Mouse (Mus musculus) limb, embryonic 15.5 days (tissue): ENCODE data around the gene Aktip. TPM values are rescaled to one million over a fixed set of nuclear protein-coding genes. Genes with fewer than 3 reads are reported as not detected.

Experiments used
- ATAC-seq: fragments of 200-750 bp; cut with Nextera tagmentation; 2 replicates; pipeline ENCODE4 v1.8.0; 2017; ENCODE audit warnings: low read depth, moderate TSS enrichment; ENCODE audit not compliant: insufficient number of reproducible peaks, low FRiP score, low TSS enrichment
- H3K27ac ChIP-seq: fragments of 300-500 bp; sonication (generic); 2 replicates; pipeline ENCODE4 v1.5.1; 2015; ENCODE audit warnings: moderate library complexity, mild to moderate bottlenecking, inconsistent platforms
- H3K27me3 ChIP-seq: fragments of 300-500 bp; sonication (generic); 2 replicates; pipeline ENCODE4 v1.6.1; 2015; ENCODE audit warnings: inconsistent platforms
- H3K36me3 ChIP-seq: fragments of 300-500 bp; sonication (generic); 2 replicates; pipeline ENCODE4 v1.6.1; 2015; ENCODE audit warnings: inconsistent platforms
- H3K4me1 ChIP-seq: fragments of 300-500 bp; sonication (generic); 2 replicates; pipeline ENCODE4 v1.6.1; 2015; ENCODE audit warnings: inconsistent platforms
- H3K4me2 ChIP-seq: fragments of 300-500 bp; sonication (generic); 2 replicates; pipeline ENCODE4 v1.6.1; 2015; ENCODE audit warnings: mild to moderate bottlenecking, inconsistent platforms
- H3K4me3 ChIP-seq: fragments of 300-500 bp; sonication (generic); 2 replicates; pipeline ENCODE4 v1.5.1; 2015; ENCODE audit warnings: mild to moderate bottlenecking, inconsistent platforms
- H3K9ac ChIP-seq: fragments of 300-500 bp; sonication (generic); 2 replicates; pipeline ENCODE4 v1.6.1; 2015; ENCODE audit warnings: inconsistent platforms
- H3K9me3 ChIP-seq: fragments of 300-500 bp; sonication (generic); 2 replicates; pipeline ENCODE4 v1.6.1; 2016; ENCODE audit warnings: inconsistent platforms
- WGBS: fragments of 180-500 bp; shearing (Covaris S2); methylation state at CpG from one replicate; pipeline ENCODE4 v1.1.7; 2015; 5-methylcytosine and 5-hydroxymethylcytosine counted together
- polyA plus RNA-seq: library from polyadenylated mRNA; unstranded; fragments of >200 nt; fragmentation: Nextera tagmentation; extraction: Ambion mirVana; gene quantifications from 2 replicates; pipeline ENCODE4 v1.2.1, GENCODE M21; 2015

Gene Aktip
- 63.6 and 65.5 TPM in 2 replicates for polyA plus RNA-seq

DNA sequence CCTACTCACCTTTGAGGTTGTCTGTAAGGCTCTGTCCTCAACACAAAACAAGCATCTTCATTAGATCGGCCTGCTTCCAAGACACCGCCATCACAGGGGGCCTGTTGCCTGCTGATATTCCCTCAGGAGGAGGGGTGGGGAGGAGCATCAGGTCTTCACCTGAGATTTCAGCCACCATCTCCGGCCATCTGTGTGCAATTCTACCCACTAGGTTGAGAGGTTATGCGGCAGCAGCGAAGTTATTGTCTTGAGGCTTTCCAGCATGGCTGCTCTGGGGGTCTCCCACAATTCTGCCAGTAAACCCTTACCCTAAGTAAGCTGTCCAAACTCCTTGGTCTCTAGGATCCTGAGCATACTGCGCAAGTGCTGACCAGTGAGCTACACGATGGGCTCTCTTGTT is at the start of gene Aktip:
Gene Aktip (minus strand): TSS at position 101 of the 400 bp plus-strand sequence.
- no peak within 1 kb of the TSS for H3K27ac ChIP-seq
- H3K9me3 ChIP-seq = no peaks in the 10 kb centered on the region
- H3K4me3 ChIP-seq = no peak within 1 kb of the TSS
- H3K36me3 ChIP-seq = no peaks in the 10 kb centered on the region
- no peak within 1 kb of the TSS for H3K9ac ChIP-seq
- H3K4me1 ChIP-seq = peaks cover 4% of the 10 kb centered on the region; the same call in 1 of the 2 replicates
- 95% methylated on average over 7 of the region's 7 CpGs for WGBS
- no peak for ATAC-seq
- H3K27me3 ChIP-seq = 0 out of 2 replicates have a peak, but pooled peaks cover 4% of the 10 kb centered on the region
- H3K4me2 ChIP-seq = no peak within 1 kb of the TSS

DNA sequence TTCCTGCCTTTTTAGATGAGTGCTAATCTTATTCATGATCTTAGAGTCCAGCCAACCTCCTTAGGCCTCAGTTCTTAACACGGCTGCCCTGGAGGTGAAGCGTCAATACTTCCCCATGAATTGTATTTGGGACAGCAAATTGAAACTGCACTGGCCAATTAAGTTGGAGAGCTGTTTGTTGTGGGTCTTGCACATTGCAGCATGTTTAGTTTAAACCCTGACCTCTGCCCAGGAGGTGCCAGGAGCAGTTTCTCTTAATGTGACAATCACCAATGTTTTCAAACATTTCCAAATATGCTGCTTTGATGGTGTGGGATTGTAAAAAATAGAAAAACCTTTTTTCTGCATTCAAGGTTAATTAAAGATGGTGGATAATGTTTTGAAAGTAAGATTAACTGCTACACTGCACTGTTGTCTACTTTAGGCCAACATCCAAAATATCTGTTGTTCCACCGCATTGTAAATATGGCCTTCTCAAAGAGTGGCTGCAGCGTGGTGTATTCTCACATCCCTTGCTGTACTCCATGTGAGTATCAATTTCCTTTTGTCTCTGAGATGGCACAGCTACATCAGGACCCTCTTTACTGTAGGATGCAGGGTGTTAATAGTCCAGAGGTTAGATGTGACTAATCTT is 46.2 kb upstream of the Aktip start:
- Histone ChIP-seq H3K4me2 (no peak overlapping the region), H3K4me3 (no peak overlapping the region), H3K4me1 (no peaks in the 10 kb centered on the region), H3K27ac (no peak overlapping the region), H3K27me3 (no peaks in the 10 kb centered on the region), H3K9ac (no peak overlapping the region), H3K9me3 (no peaks in the 10 kb centered on the region), H3K36me3 (peaks cover 16% of the 10 kb centered on the region)
- 64% methylated on average over 4 of the region's 4 CpGs for WGBS
- ATAC-seq = no peak

DNA sequence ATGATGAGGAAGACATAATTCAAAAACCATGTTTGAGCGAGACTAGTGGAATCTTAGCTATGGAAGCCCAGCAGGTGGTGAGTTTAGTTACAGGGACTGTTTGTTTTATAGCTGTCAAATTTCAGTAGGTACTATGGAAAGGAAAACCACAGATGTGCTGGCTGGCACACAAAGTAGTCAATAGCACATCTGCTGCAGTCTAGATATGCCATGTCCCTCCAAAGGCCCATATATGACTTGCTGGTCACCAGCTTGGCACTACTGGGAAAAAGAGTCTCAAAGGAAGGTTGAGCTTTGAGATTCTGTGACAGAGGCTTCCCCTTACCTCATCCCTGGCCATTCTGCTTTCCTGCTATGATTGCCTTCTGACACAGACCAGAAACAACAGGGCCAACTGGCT is 42.9 kb upstream of the Aktip start:
- H3K4me2 ChIP-seq = no peak overlapping the region
- no peaks in the 10 kb centered on the region for H3K4me1 ChIP-seq
- ATAC-seq = no peak
- peaks cover 6% of the 10 kb centered on the region; the same call in 1 of the 2 replicates for H3K36me3 ChIP-seq
- no peak overlapping the region for H3K27ac ChIP-seq
- no peaks in the 10 kb centered on the region for H3K9me3 ChIP-seq
- H3K9ac ChIP-seq = no peak overlapping the region
- no peak overlapping the region for H3K4me3 ChIP-seq
- 66% methylated on average over 1 of the region's 1 CpGs for WGBS
- no peaks in the 10 kb centered on the region for H3K27me3 ChIP-seq

DNA sequence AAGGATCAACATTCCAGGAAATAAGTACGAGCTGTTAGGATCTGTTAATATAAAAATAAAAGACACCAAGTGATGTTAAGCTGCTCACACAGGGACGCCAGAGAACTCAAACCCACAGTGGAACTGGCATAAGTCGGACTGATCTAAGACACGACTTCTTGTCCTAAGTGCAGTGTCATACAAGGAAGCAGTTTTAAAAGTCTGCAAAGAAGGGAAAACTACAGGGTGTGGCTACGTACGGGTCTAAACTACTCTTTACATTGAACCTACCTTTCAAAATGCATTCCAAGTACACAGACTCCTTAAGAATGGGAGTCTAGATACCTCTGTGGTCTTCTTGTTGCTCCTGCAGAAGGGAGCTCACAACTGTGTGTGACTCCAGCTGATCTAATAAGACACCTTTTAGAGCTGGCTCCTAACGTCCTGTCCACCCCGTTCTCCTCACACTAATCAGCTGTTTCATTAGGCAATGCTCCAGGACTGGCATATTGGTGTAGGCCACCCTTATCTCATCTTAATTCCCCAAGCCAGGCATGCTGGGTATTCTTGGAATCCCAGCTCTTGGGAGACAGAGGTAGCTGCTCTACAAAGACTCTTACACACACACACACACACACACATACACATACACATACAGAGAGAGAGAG is 42.2 kb upstream of the Aktip start:
- WGBS = 51% methylated on average over 8 of the region's 8 CpGs
- Histone ChIP-seq H3K4me3 (no peak overlapping the region), H3K9me3 (no peaks in the 10 kb centered on the region), H3K4me2 (no peak overlapping the region), H3K27me3 (no peaks in the 10 kb centered on the region), H3K9ac (no peak overlapping the region), H3K27ac (no peak overlapping the region), H3K4me1 (no peaks in the 10 kb centered on the region), H3K36me3 (peaks cover 6% of the 10 kb centered on the region; the same call in 1 of the 2 replicates)
- no peak for ATAC-seq

DNA sequence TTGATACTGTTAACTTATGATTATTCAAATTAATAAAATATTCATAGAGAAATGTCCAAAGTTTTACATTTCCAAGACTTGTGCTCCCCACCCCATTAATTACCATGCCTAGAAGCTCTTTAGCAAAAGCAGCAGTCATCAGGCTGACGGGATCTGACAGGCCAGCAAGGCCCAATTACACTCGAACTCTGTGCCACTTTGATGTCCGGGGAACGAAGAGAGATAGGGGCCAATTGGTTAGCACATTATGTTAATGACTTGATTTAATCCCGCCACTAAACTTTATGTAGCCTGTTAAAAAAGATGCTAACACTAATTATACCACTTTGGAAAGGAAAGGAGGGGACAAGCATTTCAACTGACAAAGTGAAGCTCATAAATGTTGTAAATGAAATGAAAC is 41.6 kb upstream of the Aktip start:
- no peak for ATAC-seq
- Histone ChIP-seq H3K9me3 (no peaks in the 10 kb centered on the region), H3K9ac (no peak overlapping the region), H3K36me3 (peaks cover 4% of the 10 kb centered on the region; the same call in 1 of the 2 replicates), H3K4me1 (no peaks in the 10 kb centered on the region), H3K4me3 (no peak overlapping the region), H3K27ac (no peak overlapping the region), H3K27me3 (no peaks in the 10 kb centered on the region), H3K4me2 (no peak overlapping the region)
- 42% methylated on average over 5 of the region's 5 CpGs for WGBS

DNA sequence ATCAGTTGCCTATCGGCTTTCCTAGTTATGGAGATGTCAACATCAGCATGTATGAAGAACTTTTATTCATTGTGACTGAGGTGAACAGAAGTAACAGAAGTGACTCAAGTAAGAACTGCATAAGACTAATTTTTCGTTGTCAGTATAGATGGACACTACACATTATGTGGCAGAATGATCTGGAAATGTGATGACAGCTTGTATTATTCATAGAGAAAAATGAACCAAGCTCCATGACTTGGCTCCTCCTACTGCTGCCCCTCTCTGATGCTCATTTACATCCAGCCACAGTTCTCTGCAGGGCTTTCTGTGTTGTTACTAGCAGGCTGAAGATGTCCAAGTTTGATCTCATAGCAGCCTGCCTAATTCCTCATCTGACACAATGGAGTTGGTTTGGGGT is 37.4 kb upstream of the Aktip start:
- H3K4me3 ChIP-seq = no peak overlapping the region
- H3K9me3 ChIP-seq = no peaks in the 10 kb centered on the region
- H3K9ac ChIP-seq = no peak overlapping the region
- H3K4me1 ChIP-seq = no peaks in the 10 kb centered on the region
- ATAC-seq = no peak
- H3K27me3 ChIP-seq = no peaks in the 10 kb centered on the region
- 71% methylated on average over 2 of the region's 2 CpGs for WGBS
- H3K4me2 ChIP-seq = no peak overlapping the region
- peaks cover 1% of the 10 kb centered on the region for H3K36me3 ChIP-seq
- no peak overlapping the region for H3K27ac ChIP-seq

DNA sequence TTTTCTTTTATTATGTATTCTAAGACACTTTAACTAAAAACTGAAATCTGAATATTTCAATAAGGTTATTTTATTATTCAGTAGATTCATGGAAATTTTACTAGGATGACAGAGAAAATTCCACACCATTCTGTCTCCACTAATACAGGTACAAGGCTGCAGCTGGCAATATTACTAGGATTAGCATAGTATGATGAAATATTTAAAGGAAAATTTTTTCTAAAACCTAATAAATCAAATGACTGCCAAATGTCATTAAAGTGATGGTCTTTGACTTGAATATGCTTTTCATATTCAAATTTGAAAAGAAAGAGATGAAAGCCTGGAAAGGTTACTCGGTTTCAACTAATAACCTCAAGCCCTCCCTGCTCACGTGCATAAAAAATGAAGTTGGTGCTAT is 34.3 kb upstream of the Aktip start:
- peaks cover 9% of the 10 kb centered on the region for H3K36me3 ChIP-seq
- H3K9me3 ChIP-seq = no peaks in the 10 kb centered on the region
- H3K4me2 ChIP-seq = no peak overlapping the region
- no peaks in the 10 kb centered on the region for H3K27me3 ChIP-seq
- no peak for ATAC-seq
- H3K4me1 ChIP-seq = no peaks in the 10 kb centered on the region
- WGBS = 67% methylated on average over 2 of the region's 2 CpGs
- H3K27ac ChIP-seq = no peak overlapping the region
- H3K9ac ChIP-seq = no peak overlapping the region
- H3K4me3 ChIP-seq = no peak overlapping the region

DNA sequence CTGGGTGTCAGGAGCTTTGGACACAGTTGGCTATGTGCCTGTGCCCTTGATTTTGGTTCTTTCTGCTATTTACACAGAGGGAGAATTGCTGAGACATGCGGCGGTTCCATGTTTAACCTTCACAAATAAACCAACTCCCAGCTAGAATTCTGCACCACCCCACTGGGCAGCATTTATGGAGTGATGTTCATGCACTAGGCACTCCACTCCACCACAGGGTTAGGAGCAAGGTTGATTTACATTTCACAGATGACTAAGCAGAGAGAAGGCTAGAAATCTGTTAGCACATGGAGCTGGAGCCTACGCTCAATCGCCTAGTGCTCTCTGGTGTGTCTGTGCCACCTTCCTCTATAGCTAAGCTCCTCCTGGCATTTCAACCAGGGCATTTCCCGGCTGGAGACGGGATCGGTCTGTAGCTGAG is 27.7 kb upstream of the Aktip start:
- Histone ChIP-seq H3K9ac (no peak overlapping the region), H3K36me3 (peaks cover 13% of the 10 kb centered on the region), H3K4me3 (no peak overlapping the region), H3K27me3 (no peaks in the 10 kb centered on the region), H3K4me1 (no peaks in the 10 kb centered on the region), H3K9me3 (no peaks in the 10 kb centered on the region), H3K4me2 (no peak overlapping the region), H3K27ac (no peak overlapping the region)
- 89% methylated on average over 7 of the region's 7 CpGs for WGBS
- ATAC-seq = no peak

DNA sequence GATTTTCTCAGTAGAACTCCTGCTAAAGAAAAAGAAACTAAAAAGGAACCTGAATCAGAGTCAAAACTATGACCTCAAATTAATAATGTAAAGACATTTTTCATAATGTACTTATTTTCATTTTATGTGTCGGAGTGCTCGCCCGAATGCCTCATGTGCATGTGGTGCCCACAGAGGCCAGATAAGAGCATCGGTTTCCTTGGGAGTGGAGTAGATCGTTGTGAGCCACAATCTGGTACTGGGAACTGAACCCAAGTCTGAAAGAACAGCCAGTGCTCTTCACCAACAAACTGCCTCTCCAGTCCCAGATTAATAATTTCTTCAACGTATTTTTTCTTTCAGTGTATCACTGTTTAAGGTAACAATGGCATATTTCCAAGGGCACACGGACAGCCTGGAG is 24.5 kb upstream of the Aktip start:
- Histone ChIP-seq H3K9ac (no peak overlapping the region), H3K27ac (no peak overlapping the region), H3K4me1 (no peaks in the 10 kb centered on the region), H3K9me3 (no peaks in the 10 kb centered on the region), H3K4me2 (no peak overlapping the region), H3K27me3 (no peaks in the 10 kb centered on the region), H3K4me3 (no peak overlapping the region), H3K36me3 (peaks cover 7% of the 10 kb centered on the region; the same call in 1 of the 2 replicates)
- no peak for ATAC-seq
- 89% methylated on average over 7 of the region's 7 CpGs for whole genome bisulfite sequencing

DNA sequence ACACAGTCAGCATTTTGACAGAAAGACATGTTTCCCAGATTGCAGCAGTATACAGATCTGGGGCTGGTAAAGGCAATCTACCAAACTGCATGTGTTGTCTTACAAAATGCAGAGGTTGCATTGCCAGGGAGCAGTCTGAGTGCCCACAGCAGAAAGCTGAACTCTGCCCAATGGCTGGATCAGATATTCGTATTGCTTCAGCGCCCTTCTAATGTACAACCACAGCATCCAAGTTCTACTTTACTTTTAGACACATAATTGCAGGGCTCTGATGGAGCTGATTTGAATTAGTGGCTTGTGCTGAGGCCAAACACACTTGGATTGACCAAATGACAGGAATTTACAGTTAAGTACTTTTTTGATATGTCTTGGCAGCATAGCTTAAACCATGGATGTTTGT is 22.1 kb upstream of the Aktip start:
- no peak for ATAC-seq
- 83% methylated on average over 2 of the region's 2 CpGs for WGBS
- H3K27me3 ChIP-seq = no peaks in the 10 kb centered on the region

DNA sequence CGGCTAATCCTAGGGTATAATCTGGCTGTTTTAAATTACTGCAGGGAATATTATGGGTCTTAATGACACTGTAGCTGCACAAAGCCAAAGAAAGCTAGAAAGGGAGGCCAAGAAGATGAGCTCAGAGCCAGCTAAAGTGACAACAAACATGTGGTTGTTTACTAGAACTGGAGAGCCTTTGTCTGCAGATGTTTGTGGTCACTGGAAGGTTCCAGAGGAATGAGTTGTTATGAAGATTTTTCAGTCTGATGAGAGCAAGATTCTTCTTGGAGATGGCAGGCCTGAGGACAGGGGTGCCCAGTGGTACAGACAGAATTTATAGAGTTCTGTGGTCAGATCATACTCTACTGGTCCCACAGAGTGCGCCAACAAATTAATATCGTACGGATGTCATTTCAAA is 18.5 kb upstream of the Aktip start:
- 77% methylated on average over 4 of the region's 4 CpGs for WGBS
- H3K9ac ChIP-seq = no peak overlapping the region
- no peak overlapping the region for H3K4me3 ChIP-seq
- H3K4me2 ChIP-seq = no peak overlapping the region
- no peaks in the 10 kb centered on the region for H3K27me3 ChIP-seq
- H3K36me3 ChIP-seq = peaks cover 3% of the 10 kb centered on the region; the same call in 1 of the 2 replicates
- ATAC-seq = no peak
- no peaks in the 10 kb centered on the region for H3K9me3 ChIP-seq
- 0 out of 2 replicates have a peak, but pooled peaks cover 3% of the 10 kb centered on the region for H3K4me1 ChIP-seq
- peak overlapping the region; percentile 47; the same call in 1 of the 2 replicates for H3K27ac ChIP-seq

More for the DNA sequence above, 22.1 kb upstream of the Aktip start:
- no peak overlapping the region for H3K27ac ChIP-seq
- H3K4me1 ChIP-seq = 0 out of 2 replicates have a peak, but pooled peaks cover 3% of the 10 kb centered on the region
- H3K4me2 ChIP-seq = no peak overlapping the region
- no peaks in the 10 kb centered on the region for H3K9me3 ChIP-seq
- H3K9ac ChIP-seq = no peak overlapping the region
- peaks cover 7% of the 10 kb centered on the region; the same call in 1 of the 2 replicates for H3K36me3 ChIP-seq
- no peak overlapping the region for H3K4me3 ChIP-seq
